Mouse (Mus musculus): Measurements from ENCODE around the gene Rpp25l.
"Not testable (repeated sequence)": the region's sequence is repeated elsewhere in the genome, so short reads cannot be mapped to it uniquely, and the experiment has no call there.

The Rpp25l gene

DNA sequence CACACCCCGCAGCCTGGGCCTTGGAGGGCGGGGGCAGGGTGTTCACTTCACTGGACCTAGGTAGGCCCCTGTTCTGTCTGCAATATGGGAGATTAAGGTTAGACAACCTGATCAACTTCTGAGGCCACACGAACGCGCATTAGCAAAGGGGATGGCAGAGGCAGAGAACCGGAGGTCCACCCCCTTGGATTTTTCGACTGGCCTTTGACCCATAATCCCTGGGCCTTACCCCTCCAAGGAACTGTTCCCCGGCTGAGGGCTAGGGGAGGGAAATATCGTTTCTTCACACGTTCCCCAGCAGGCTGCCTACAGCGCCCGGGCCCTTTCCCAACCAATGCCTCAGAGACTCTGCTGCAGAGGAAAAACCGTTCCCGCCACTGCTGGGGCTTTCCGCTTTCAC lies 16.9 kb downstream of the Rpp25l start:
- DNase-seq = not testable (repeated sequence)

DNA sequence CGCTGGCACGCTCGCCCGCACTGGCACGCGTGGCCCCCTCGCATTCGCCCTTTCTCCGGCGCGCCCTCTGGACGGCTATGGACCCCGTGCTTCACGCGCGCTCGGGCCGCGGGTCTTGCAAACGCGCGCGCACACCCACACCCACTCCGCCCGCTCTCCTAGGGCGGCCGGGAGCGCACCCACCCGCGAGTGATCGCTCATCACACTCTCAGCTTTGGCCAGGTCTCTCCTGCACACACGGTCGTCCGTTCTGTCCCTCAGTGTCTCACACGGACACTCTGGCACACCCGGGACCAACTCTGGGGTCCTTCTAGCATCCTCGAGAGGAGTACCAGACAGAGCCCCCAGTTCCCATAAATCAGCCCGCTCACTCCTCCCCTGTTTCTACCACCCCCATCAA lies 17.5 kb downstream of the Rpp25l start:
- DNase-seq = not testable (repeated sequence)

DNA sequence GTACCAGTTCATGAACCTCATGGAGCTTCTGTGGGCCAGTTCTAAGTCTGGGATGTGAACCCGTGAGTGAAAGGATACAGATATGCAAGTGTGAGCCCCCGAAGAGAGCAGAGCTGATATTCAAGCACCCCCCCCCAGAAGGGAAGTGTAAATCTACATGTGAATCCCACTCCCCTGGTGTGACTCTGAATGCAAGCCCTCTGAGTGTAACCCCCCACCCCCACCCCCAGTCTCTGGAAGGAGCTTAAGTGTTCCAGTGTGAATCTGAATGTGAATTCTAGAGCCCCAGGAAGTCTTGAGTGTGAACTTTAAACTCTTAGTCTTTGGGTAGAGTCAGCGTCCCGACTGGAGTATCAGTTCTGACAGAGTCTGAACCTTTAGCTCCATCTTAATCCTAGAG lies 19.8 kb downstream of the Rpp25l start:
- not testable (repeated sequence) for DNase-seq

DNA sequence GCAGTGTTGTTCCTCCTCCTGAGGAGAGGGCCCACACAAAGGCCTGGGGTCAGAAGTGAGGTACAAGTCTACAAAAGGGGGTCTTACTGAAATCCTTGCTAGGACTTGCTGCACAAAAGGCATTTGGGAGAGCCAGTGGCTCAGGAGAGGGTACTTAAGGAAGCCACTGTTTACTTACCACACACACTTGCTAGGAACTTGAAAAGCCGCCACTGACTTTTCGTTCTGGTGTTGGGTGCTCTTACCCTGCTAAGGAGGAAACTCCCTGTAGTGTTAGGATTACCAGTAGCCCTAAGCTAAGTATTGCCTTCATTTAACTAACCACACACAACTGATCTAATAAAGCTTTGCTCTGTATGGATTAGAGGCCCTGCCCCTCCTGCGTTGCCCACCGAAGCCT lies 23.3 kb downstream of the Rpp25l start:
- not testable (repeated sequence) for DNase-seq

DNA sequence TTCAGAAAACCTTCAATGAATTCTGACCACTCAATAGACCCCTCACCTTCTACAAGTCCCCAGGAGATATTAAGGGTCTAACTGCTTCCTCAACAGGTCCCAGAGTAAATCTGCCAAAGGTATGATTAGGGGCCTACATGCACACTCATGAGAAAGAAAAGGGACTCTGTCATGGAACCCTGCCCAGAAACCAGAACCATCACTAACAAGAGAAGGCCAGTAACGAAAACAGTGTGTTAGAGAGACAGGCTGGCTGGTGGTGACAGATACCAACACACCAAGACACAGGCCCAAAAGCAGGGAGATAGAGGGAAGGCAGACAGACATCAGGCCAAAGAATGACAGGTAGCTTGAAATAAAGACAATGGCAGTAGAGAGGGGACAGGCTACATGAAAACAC lies 24.8 kb downstream of the Rpp25l start:
- not testable (repeated sequence) for DNase-seq

DNA sequence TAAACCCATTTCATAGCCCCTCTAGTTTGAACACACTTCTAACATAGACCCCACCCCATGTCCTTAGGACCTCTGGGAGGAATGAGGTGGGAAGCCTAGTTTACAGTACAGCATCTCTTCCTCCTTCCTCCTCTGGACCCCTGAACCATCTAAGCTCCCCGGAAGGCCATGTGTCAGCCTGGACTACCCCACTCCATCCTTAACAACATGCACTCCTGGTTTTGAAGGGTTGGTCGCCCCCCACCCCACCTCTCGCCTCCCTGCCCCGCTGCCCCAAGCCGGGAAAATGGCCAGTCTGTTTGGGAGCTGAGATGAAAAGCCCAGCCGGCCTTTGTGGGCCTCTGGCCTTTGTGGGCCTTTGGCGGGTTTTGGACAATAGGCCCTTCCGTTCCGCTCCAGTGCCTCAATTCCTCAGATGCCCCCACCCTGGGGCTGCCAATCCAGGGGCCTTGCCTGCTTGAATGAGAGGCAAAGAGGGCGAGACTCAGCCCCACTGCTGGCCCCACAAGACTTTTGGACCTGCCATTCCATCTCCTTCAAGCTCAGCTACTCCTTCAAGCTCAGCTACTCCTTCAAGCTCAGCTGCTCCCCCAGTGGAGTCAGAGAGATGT lies 27.3 kb downstream of the Rpp25l start:
- DNase-seq = not testable (repeated sequence)

DNA sequence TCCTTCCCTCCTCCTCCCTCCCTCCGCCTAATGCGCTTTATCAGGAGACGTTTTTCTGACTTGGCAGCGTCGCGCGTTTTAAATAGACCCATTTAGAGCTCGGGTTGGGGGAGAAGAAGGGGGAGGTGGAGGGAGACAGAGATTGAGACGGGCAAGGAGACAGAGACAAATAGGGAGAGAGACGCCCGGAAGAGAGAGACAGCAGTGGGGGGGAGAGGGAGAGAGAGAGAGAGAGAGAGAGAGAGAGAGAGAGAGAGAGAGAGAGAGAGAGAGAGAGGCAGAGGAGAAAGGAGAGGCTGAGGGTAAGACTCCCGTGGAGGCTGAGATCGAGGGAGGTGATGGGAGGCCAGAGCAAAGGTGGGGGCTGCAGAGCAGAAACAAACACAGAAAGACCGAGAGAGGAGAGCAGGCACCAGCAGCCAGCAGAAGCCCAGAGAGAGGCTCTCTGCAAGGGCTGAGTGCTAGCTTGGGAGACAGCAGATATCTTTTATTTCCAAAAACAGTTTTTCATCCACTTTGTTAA lies 28.3 kb downstream of the Rpp25l start:
- DNase-seq = not testable (repeated sequence)

DNA sequence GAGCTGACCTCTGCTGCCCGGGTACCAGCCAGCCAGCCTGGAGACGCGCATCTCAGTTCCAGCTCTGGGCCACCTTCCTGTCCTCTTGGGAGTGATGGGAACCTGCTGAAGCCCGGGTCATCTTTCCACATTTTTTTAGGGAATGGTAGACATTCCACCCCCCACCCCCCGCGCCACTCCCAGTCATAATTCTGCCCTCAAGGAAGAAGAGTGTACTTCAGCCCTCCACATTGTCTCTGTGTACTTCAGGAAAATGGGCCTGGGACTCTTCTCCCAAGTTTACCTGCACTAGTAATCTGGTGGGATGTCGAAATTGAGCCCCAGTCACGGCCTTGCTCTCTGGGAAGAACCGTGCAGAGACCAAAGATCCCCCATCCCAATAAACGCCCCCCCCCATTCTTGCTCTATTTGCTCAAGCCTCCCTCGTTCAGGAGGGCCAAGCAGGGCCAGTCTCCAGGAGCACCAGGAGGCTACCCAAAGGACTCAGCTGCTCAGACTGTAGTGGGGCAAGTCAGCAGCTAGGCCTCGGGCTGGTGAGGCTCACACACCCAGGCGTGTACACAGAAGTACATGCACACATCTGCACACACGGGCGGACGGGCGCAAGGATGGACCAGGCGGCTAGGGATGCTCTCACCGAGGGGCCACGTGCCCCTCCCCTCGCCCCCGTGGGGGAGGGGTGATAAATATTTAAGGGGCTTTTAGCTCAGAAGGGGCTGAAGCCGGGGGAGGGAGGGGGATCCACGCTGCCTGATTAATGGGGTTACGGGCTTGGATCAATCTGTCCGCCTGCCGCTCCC lies 29.0 kb downstream of the Rpp25l start:
- DNase-seq = not testable (repeated sequence)

DNA sequence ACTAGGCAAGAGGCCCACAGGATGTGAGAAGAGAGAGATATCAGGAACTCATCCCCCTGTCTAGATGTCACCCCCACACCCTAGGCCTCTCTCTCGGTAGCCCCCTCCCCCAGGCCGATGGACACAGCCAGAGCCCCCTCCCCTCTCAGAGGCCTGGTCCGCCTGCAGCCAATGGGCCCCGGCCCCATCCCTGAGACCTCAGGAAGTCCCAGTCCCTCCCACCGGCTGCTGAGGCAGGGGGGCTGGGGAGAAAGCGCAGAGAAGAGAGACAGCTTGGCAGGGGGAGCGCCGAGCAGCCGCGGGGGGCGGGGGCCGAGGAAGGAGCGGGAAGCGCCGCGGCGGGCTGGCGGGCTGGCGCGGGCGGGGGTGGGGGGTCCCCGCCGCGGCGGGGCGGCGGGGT lies 30.0 kb downstream of the Rpp25l start:
- not testable (repeated sequence) for DNase-seq

DNA sequence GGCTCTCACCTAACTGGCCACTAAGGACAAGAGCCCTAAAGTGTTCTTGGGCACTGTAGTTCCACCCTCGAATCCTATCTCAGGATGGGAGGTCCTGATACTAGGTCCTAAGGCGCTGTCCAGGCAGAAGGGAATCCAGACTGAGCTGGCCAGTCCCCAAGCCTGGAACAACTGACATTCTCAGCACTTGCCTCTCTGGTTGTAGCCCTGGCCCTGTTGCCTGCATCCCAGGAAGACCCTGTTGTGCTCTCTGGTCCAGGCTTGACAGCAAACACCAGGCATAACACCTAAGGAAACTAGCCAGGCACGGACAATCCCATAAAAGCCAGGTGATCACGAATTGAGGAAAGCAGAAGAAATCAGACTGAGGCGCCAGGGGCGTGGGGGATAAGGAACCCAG lies 30.5 kb downstream of the Rpp25l start:
- no peak for DNase-seq

DNA sequence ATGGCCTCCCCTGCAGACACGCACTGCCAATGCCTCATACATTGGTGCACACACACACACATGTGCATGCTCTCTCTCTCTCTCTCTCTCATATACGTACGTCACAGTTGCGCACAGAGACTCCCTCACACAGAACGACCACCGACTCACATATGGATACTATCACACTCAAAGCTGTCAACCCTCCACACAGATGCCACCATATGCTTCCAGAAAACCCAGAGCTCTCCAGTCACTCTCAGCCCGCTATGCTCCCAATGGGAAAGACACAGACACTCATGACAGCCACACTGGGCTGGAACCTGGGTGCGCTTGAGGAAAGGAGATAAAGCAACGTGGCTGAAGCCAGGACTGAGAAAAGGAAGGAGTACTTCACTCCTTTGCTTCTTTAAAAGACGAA lies 31.4 kb downstream of the Rpp25l start:
- no peak for DNase-seq

DNA sequence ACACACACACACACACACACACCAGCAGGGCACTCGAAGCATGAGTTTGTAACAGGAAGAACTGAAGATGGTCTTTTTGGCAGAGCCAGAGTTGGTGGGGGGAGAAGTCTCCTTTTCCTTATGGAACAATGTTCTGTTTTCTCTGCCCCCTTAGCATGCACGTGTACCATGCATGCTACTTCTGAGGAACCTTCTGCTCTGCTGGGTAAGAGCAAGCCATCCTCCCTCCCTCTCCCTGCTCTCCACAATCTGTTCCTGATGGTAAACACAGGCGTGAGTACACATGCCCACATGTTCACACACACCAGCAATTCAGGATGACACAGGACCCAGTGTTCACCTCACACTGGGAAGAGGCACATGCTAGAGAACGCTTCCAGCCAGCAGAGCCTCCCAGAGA lies 32.2 kb downstream of the Rpp25l start:
- DNase-seq = no peak

DNA sequence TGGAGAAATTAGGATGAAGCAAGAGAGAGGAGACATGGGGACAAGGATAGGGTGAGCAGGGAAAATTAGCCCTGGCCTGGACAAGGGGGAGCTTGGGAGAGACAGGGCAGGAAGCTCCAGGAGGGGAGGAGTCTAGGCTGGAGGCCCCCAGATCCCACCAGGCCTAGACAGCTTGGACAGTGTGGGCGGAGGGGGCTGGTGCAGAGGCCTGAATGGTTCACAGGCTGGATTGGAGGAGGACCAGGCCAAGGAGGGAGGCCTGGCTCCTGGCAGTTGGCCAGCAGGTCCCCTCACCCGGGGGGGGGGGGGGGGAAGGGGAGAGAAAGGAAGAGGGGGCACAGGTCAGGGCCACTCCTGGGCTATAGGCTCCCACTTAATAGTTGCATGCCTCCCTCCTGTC lies 34.0 kb downstream of the Rpp25l start:
- DNase-seq = no peak

DNA sequence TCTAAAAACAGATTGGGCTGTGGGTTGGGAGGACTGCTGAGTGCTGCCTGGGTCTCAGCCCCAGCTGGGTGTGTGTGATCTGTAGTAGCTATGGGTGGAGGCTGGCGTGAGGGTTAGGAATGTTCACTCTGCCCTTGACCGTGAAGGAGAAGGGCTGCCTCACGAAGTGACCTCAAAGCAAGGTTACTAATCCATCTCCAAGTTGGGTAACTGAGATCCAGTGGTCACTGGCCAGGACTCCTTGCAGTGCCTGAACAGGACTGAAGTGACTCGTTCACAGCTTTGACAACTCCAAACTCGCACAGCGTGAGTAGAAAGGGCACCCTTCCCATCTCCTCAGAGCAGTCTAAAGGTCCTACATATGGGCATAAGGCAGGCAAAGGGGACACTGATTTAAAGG lies 34.5 kb downstream of the Rpp25l start:
- no peak for DNase-seq

DNA sequence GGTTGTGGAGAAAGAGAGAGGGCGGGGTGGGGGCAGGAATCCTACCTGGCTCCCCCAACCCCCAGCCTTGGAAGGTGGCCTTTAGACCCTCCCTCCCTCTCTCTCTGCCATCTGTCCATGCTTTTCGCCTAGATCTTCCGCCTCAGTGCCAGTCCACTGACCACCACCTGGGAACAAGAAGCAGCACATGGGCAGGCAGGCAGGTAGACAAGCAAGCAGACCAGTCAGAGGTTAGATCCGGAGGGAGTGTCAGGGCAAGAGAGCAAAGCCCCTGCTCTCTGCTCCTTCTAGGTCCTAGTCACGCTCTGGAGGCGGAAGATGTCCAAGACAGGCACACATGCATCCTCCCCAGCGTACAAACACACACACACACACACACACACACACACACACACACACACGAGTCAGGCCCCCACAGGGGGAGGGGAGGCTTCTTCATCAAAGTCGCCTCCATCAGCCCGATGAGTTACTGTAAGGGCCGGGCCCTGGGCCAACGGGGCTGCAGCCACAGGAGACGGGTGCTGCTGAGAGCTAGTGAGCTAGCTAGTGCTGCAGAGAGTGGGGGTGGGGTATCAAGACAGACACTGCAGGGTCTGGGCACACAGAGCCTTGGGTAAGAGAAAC lies 36.2 kb downstream of the Rpp25l start:
- DNase-seq = peak; percentile 58

DNA sequence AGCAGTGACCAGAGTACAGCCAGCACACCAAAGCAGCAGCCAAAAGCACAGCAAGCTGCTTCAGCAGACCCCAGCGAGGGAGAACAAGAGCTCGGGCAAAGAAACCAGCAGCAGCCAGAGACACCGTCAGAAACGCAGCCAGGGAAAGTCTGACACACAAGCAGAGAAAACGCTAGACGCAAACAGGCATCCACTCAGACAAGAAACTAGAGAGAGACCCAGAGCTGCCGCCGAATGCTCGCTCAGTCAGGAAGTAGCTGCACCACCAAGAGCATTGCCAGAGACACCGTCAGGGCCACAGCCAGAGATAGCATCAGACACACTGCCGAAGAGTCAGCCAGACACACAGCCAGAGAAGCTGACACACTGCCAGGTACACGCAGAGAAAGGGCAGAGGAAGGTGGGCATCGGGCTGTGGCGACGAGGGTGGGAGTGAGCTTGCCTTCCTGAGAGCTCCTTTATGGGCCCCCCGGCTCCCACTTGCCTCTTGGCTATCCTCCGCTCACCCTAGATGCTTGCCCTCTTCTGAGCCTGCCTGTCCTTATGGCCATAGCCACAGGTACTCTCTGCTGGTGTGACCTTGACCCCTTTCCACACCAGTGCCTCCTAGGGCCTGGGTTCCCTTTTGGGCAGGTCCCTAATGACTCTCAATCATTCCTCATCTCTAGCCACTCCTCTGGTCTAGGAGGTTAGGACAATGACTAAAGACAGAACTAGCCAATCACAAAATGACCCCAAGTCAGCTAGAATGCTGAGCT lies 36.9 kb downstream of the Rpp25l start:
- no peak for DNase-seq

DNA sequence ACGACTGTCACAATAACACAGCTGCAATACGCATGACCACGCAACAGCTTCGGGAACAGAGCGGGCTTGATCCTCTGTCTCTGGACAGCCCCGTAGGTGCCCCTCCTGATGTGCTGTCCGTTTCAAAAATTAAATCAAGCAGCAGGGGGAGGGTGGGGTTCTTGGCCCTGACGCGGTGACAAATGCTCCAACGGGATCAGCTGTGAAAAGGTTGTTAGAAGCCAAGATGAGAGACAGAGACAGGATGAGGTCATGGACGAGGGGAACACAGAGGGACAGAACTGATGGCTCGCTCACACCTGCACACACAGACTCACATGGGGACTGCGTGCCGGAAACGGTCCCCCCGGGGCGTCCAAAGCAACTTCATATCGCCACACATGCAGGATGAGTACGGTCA lies 40.1 kb downstream of the Rpp25l start:
- no peak for DNase-seq

DNA sequence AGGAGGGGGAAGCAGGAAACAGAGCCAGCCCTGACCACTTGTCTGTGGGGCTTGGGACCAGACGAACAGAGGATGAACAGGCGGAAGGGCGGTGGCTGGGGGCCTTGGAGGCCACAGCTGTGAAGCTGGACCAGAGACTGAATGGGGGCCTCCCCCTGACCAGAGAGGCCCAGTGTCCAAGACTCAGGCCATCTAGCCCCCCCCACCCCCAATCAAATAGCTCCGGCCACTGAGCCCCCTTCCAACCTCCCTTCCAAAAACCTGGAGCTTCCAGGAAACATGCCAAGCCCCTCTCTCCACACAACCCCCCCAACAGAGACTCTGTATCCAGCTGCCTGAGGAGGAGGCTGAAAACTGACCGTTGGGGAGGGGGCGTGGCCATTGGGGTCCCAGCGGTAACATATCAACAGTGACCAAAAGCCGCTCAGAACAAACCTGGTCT lies 40.8 kb downstream of the Rpp25l start:
- no peak for DNase-seq

DNA sequence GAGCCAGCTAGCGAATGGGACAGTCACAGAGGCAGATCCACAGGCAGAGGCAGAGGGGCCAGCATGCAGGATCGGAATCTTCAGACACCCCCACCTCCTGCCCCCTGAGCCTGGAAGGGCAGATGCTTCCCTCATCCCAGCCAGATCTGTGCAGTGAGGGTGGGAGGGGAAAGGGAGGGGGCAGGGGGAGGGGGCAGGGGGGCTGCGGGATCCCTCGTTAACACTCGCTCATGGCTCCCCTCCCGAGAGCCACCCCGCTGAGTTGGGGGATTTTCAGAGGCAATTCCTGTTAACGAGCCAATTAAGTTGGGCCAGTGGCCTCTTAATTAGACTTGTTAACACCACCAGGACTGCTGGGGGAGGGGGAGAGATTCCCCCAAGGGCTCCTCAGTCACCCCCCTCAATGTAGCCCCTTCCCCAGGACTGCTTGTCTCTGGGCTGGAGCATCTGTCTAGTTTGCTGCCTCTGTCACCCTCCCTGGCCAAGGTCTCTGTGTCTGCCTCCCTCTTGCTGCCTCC lies 41.3 kb downstream of the Rpp25l start:
- no peak for DNase-seq

DNA sequence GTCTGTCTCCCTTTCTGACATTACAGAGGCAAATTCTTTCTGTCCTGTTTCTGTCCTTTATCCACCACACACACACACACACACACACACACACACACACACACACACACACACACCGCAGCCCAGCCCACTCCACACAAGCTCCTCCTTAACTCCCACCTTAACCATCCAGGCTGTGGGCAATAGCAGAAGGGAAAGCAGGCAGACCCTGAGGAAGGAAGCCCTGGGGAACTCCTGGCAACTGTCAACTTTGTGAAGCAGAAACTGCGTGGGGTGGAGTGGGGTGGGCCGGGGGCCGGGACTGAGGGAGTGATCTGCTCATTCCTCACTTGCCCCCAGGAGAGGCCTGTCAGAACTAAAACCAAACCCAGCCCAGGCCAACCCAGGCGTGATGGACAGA lies 41.8 kb downstream of the Rpp25l start:
- DNase-seq = no peak

DNA sequence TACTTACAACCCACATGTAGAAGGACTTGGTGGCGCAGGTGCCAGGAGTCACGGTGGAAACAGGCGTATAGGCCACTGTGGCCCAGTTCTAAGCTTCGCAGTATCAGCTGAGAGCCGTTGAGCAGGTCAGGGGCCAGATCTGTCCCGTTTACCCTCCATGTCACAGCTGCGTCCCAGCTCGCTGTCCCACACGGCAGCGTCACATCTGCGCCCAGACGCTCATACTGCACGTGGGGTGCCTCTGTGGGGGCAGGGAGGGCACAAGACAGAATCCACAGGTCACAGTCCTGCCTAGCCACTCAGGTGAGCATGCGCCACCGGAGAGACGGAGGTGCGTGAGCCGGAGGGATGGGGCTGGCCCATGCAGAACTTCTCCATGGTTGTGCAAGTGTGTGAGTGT lies 42.5 kb downstream of the Rpp25l start:
- no peak for DNase-seq

DNA sequence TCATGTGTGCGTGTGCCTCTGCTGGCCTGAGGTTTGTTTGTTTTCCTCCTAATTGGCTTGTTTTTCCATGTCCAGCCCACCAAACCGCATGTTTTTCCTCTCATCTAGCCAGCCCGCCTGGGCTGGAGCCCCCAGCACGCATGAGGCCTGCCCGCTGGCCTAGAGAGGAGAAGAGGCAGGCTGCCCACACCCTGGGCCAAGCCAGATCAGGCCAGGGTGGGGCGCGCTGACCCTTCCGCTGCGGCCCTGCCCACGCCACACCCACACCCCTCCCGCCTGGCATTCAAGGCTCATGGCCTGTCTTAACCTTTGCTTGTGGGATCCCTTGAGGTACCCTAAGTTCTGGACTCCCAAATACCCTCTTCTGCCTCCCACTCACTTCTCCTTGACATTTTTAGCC lies 46.7 kb downstream of the Rpp25l start:
- no peak for DNase-seq
